Mouse (Mus musculus) stomach, postnatal 0 days (tissue): ENCODE results near the gene Psmc3. TPM values are rescaled to one million over a fixed set of nuclear protein-coding genes. Genes with fewer than 3 reads are reported as not detected.
"Not testable (repeated sequence)": the region's sequence is repeated elsewhere in the genome, so short reads cannot be mapped to it uniquely, and the experiment has no call there.

Experiments used
- ATAC-seq: fragments of 200-750 bp; cut with Nextera tagmentation; 2 replicates; pipeline ENCODE4 v1.8.0; 2017; ENCODE audit not compliant: low FRiP score, low TSS enrichment
- DNase-seq: peaks from one replicate; pipeline ENCODE4 v3.0.0-alpha.2; 2016; ENCODE audit warnings: low spot score
- H3K27ac ChIP-seq: fragments of 300-500 bp; sonication (generic); replicated peaks from 2 replicates; pipeline ENCODE4 v1.5.1; 2014; ENCODE audit warnings: mild to moderate bottlenecking, control low read depth
- H3K27me3 ChIP-seq: fragments of 300-500 bp; sonication (generic); 2 replicates; pipeline ENCODE4 v1.6.1; 2014; ENCODE audit warnings: low read length; ENCODE audit not compliant: control insufficient read depth, insufficient read depth
- H3K36me3 ChIP-seq: fragments of 300-500 bp; sonication (generic); 2 replicates; pipeline ENCODE4 v1.6.1; 2014; ENCODE audit warnings: low read length, mixed read lengths; ENCODE audit not compliant: control insufficient read depth, insufficient read depth
- H3K4me1 ChIP-seq: fragments of 300-500 bp; sonication (generic); replicated peaks from 2 replicates; pipeline ENCODE4 v1.6.1; 2014; ENCODE audit warnings: antibody characterized with exemption; ENCODE audit not compliant: control insufficient read depth, insufficient read depth
- H3K4me2 ChIP-seq: fragments of 300-500 bp; sonication (generic); replicated peaks from 2 replicates; pipeline ENCODE4 v1.6.1; 2014; ENCODE audit warnings: low read depth, mild to moderate bottlenecking, control low read depth, moderate library complexity
- H3K4me3 ChIP-seq: fragments of 300-500 bp; sonication (generic); 2 replicates; pipeline ENCODE4 v1.5.1; 2014; ENCODE audit warnings: low read depth, low read length, control low read depth
- H3K9ac ChIP-seq: fragments of 300-500 bp; sonication (generic); 2 replicates; pipeline ENCODE4 v1.6.1; 2014; ENCODE audit warnings: mild to moderate bottlenecking, low read length, control low read depth, mixed read lengths
- H3K9me3 ChIP-seq: fragments of 300-500 bp; sonication (generic); 2 replicates; pipeline ENCODE4 v1.6.1; 2016; ENCODE audit warnings: low read length; ENCODE audit not compliant: control insufficient read depth
- CTCF ChIP-seq: IDR thresholded peaks from 2 replicates; pipeline ENCODE4 v1.5.1; 2016; ENCODE audit warnings: antibody characterized with exemption, low read depth, mild to moderate bottlenecking, moderate library complexity
- EP300 ChIP-seq: optimal IDR thresholded peaks from 2 replicates; pipeline ENCODE3; 2016; ENCODE audit warnings: antibody characterized with exemption
- WGBS: fragments of 180-500 bp; shearing (Covaris S2); extraction: QIAGEN DNeasy Blood & Tissue Kit; methylation state at CpG from one replicate; pipeline ENCODE4 v1.1.7; 2014; 5-methylcytosine and 5-hydroxymethylcytosine counted together
- polyA plus RNA-seq: library from polyadenylated mRNA; unstranded; fragments of >200 nt; fragmentation: Nextera tagmentation; extraction: Ambion mirVana; gene quantifications from 2 replicates; pipeline ENCODE4 v1.2.1, GENCODE M21; 2015

Psmc3 gene
- polyA plus RNA-seq, 1 experiment from 2014 or later: 203 TPM

DNA sequence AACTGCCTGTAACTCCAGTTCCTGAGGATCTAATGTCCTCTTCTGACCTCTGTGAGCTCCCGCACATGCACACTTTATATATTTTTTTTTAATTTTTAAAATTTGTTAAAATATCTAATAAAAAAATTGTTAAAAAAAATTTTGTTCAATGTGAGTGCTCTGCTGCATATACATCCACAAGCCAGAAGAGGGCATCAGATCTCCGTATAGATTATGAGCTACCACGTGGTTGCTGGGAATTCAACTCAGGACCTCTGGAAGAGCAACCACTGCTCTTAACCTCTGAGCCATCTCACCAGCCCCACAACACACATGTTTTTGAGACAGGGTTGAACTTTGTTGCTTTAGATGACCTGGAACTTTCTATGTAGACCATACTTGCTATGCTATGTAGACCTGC lies 20.8 kb upstream of the Psmc3 start:
- H3K9me3 ChIP-seq: no peaks in the 10 kb centered on the region
- WGBS: 21% methylated on average over 3 of the region's 3 CpGs
- H3K36me3 ChIP-seq: no peaks in the 10 kb centered on the region
- H3K4me2 ChIP-seq: no peak overlapping the region
- H3K27ac ChIP-seq: no peak overlapping the region
- H3K9ac ChIP-seq: no peak overlapping the region
- DNase-seq: no peak
- ATAC-seq: no peak
- H3K27me3 ChIP-seq: no peaks in the 10 kb centered on the region
- no peak overlapping the region for H3K4me3 ChIP-seq
- peak; percentile 54 for TF ChIP-seq CTCF
- TF ChIP-seq EP300: no peak
- H3K4me1 ChIP-seq: no peaks in the 10 kb centered on the region

DNA sequence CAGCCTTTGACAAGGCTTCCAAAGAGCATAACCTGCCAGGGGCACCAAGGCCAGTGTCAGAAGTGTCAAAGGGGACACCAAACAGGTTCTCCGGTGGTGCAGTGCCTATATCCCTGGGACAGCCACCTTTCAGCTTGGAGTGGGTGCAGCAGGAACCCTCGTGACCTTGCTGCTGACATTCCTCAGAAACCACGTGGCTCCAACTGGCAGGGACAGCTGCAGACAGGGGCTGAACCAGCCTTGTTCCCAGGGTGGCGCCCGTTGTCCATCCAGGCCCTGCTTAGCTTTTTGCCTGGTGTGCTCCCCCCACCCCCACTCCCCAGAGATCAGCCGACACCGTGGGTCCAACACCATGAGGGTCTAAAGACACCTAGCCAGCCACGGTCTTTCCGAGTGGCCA lies 18.4 kb upstream of the Psmc3 start, which contains the start of gene Rapsn:
Gene Rapsn (plus strand): TSS at position 236 of the 400 bp plus-strand sequence.
- Histone ChIP-seq H3K27me3 (no peaks in the 10 kb centered on the region), H3K9me3 (no peaks in the 10 kb centered on the region), H3K9ac (peak within 1 kb of the TSS; percentile 27; the same call in 1 of the 2 replicates), H3K27ac (no peak within 1 kb of the TSS), H3K36me3 (no peaks in the 10 kb centered on the region), H3K4me3 (no peak within 1 kb of the TSS), H3K4me2 (no peak within 1 kb of the TSS), H3K4me1 (no peaks in the 10 kb centered on the region)
- ATAC-seq (0 out of 2 replicates have a peak, but pooled peaks have one; percentile 32), DNase-seq (peak; percentile 50)
- WGBS: 55% methylated on average over 9 of the region's 9 CpGs
- TF ChIP-seq EP300 (no peak), CTCF (no peak)

DNA sequence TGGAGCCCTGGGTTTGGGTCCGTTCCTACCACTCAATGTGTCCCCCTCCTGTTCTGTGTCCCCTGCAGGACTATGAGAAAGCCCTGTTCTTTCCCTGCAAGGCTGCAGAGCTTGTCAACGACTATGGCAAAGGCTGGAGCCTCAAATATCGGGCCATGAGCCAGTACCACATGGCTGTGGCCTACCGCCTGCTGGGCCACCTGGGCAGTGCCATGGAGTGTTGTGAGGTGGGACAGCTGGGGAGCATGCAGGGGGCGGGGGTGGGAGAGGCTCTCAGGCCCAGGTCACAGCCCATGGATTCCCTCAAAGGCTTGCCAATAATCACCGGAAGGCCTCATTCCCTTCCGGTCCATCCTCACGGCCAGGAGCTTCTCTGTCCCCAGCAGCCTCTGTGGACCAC lies 12.0 kb upstream of the Psmc3 start:
- TF ChIP-seq CTCF (no peak), EP300 (no peak)
- Histone ChIP-seq H3K9me3 (no peaks in the 10 kb centered on the region), H3K9ac (no peak overlapping the region), H3K4me1 (no peaks in the 10 kb centered on the region), H3K4me2 (no peak overlapping the region), H3K27ac (no peak overlapping the region), H3K27me3 (no peaks in the 10 kb centered on the region), H3K36me3 (no peaks in the 10 kb centered on the region), H3K4me3 (no peak overlapping the region)
- WGBS: 67% methylated on average over 8 of the region's 8 CpGs
- ATAC-seq: no peak
- DNase-seq: no peak

- TF ChIP-seq EP300 (no peak), CTCF (no peak)
- no peak; the same call in 1 of the 2 replicates for ATAC-seq
Measured at GRCm38 (mm10) chr2:91042651-91043398, 11.0 kb upstream of the Psmc3 start.

DNA sequence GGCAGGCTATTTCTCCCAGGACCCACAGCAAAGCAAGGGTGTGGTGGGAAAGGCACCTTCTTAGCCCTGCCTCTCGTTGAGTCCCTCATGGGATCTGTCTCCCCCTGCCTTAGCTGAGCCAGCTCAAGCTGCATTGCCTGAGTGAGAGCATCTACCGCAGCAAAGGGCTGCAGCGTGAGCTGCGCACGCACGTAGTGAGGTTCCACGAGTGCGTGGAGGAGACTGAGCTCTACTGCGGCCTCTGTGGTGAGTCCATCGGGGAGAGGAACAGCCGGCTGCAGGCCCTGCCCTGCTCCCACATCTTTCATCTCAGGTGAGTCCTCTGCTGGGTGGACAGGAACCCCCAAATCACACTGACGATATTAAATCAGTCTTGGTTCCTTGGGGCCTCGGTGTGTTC lies 9.1 kb upstream of the Psmc3 start:
- WGBS: 69% methylated on average over 13 of the region's 13 CpGs
- TF ChIP-seq CTCF (no peak), EP300 (no peak)
- H3K27ac ChIP-seq: no peak overlapping the region
- no peak overlapping the region for H3K9ac ChIP-seq
- no peaks in the 10 kb centered on the region for H3K36me3 ChIP-seq
- DNase-seq (no peak), ATAC-seq (no peak)
- no peak overlapping the region for H3K4me3 ChIP-seq
- no peaks in the 10 kb centered on the region for H3K27me3 ChIP-seq
- no peaks in the 10 kb centered on the region for H3K4me1 ChIP-seq
- no peaks in the 10 kb centered on the region for H3K9me3 ChIP-seq
- no peak overlapping the region for H3K4me2 ChIP-seq

More at GRCm38 (mm10) chr2:91042651-91043398, 11.0 kb upstream of the Psmc3 start:
- H3K9ac ChIP-seq: no peak overlapping the region
- no peaks in the 10 kb centered on the region for H3K36me3 ChIP-seq
- H3K4me3 ChIP-seq: no peak overlapping the region
- 67% methylated on average over 21 of the region's 21 CpGs for WGBS
- no peaks in the 10 kb centered on the region for H3K4me1 ChIP-seq
- no peak overlapping the region for H3K27ac ChIP-seq
- no peaks in the 10 kb centered on the region for H3K9me3 ChIP-seq
- no peak for DNase-seq
- H3K27me3 ChIP-seq: no peaks in the 10 kb centered on the region
- no peak overlapping the region for H3K4me2 ChIP-seq

- H3K4me1 ChIP-seq, H3K4me3 ChIP-seq, H3K4me2 ChIP-seq, H3K36me3 ChIP-seq, ATAC-seq, H3K27me3 ChIP-seq, H3K9me3 ChIP-seq, H3K9ac ChIP-seq, H3K27ac ChIP-seq, DNase-seq: not testable (repeated sequence)
- WGBS: 94% methylated on average over 1 of the region's 1 CpGs
Measured at GRCm38 (mm10) chr2:91045805-91046204, 8.0 kb upstream of the Psmc3 start.
